8 mouse cellular contexts compared by ENCODE assay signal in genomic region chr5:120502147-120502621, GRCm38 (mm10). TPM values are rescaled to one million over a fixed set of nuclear protein-coding genes. Genes with fewer than 3 reads are reported as not detected.
DNase-seq lines count a peak whose midpoint lies in the region; ATAC-seq and TF ChIP-seq lines count a peak whose summit lies in the region.

No protein-coding gene starts in this region.

- H3K9ac ChIP-seq in kidney, embryonic 16.5 days (replicated peaks; ENCODE audit: low read length), result peak overlapping the region; percentile 87
- peak overlapping the region; percentile 88; the same call in 1 of the 2 replicates for H3K9ac ChIP-seq in hindbrain, postnatal 0 days (replicated peaks; ENCODE audit: low read length)
- H3K9ac ChIP-seq in liver, embryonic 16.5 days (ENCODE audit: low read depth, low read length), result peak overlapping the region; percentile 84; the same call in 1 of the 2 replicates

- H3K9me3 ChIP-seq in kidney, embryonic 16.5 days (ENCODE audit: low read length), result no peaks in the 10 kb centered on the region
- H3K9me3 ChIP-seq in hindbrain, postnatal 0 days (ENCODE audit: low read length), result no peaks in the 10 kb centered on the region
- H3K9me3 ChIP-seq in liver, embryonic 16.5 days (replicated peaks; ENCODE audit: control insufficient read depth, low read length), result no peaks in the 10 kb centered on the region

- H3K27me3 ChIP-seq in kidney, embryonic 16.5 days (ENCODE audit: insufficient read depth, low read length), result no peaks in the 10 kb centered on the region
- no peaks in the 10 kb centered on the region for H3K27me3 ChIP-seq in hindbrain, postnatal 0 days (ENCODE audit: insufficient read depth, low read length)
- H3K27me3 ChIP-seq in liver, embryonic 16.5 days (ENCODE audit: control insufficient read depth, insufficient read depth, low read depth, low read length), result no peaks in the 10 kb centered on the region

- peak overlapping the region; percentile 79 for H3K4me3 ChIP-seq in kidney, embryonic 16.5 days (ENCODE audit: low read length)
- H3K4me3 ChIP-seq in brown adipose tissue, adult 24 weeks (ENCODE audit: insufficient read depth, low read depth, low read length), result peak overlapping the region; percentile 90
- peak overlapping the region; percentile 91 for H3K4me3 ChIP-seq in hindbrain, postnatal 0 days (ENCODE audit: low read length)
- H3K4me3 ChIP-seq in liver, embryonic 16.5 days (ENCODE audit: low read depth, low read length), result peak overlapping the region; percentile 84

- no peak for TF ChIP-seq CTCF in hindbrain, postnatal 0 days (IDR thresholded peaks at IDR 0.05; ENCODE audit: low read depth)

- H3K27ac ChIP-seq in kidney, embryonic 16.5 days (ENCODE audit: low read length), result no peak overlapping the region
- H3K27ac ChIP-seq in brown adipose tissue, adult 24 weeks (replicated peaks; ENCODE audit: low read depth, low read length), result no peak overlapping the region
- no peak overlapping the region for H3K27ac ChIP-seq in hindbrain, postnatal 0 days
- no peak overlapping the region for H3K27ac ChIP-seq in liver, embryonic 16.5 days (ENCODE audit: low read length)

- H3K36me3 ChIP-seq in kidney, embryonic 16.5 days (ENCODE audit: insufficient read depth, low read length), result no peaks in the 10 kb centered on the region
- H3K36me3 ChIP-seq in hindbrain, postnatal 0 days (ENCODE audit: insufficient read depth, low read length), result no peaks in the 10 kb centered on the region
- H3K36me3 ChIP-seq in liver, embryonic 16.5 days (ENCODE audit: control insufficient read depth, insufficient read depth), result no peaks in the 10 kb centered on the region

- H3K4me2 ChIP-seq in kidney, embryonic 16.5 days (replicated peaks; ENCODE audit: low read depth, low read length), result peak overlapping the region; percentile 92
- H3K4me2 ChIP-seq in hindbrain, postnatal 0 days (ENCODE audit: low read depth, low read length), result peak overlapping the region; percentile 95
- H3K4me2 ChIP-seq in liver, embryonic 16.5 days (ENCODE audit: low read depth, low read length), result peak overlapping the region; percentile 95

- no peak for DNase-seq in kidney, adult 18-20 months
- DNase-seq in hindbrain, postnatal 0 days (ENCODE audit: low spot score), result no peak
- DNase-seq in c-Kit-positive CD71-positive TER-119-positive erythroid progenitor cells, embryonic 14.5 days (ENCODE audit: low spot score), result no peak
- no peak for DNase-seq in adrenal gland, postnatal 25 days
- no peak for DNase-seq in natural killer cell, adult 2 months (ENCODE audit: low spot score in 2 of 2)

- no peak for ATAC-seq in kidney, embryonic 16.5 days (ENCODE audit: low FRiP score, low TSS enrichment)
- no peak for ATAC-seq in hindbrain, postnatal 0 days
- ATAC-seq in liver, embryonic 16.5 days (ENCODE audit: low read depth), result no peak

- H3K4me1 ChIP-seq in kidney, embryonic 16.5 days (ENCODE audit: insufficient read depth, low read length), result peaks cover 15% of the 10 kb centered on the region
- H3K4me1 ChIP-seq in brown adipose tissue, adult 24 weeks (ENCODE audit: control insufficient read depth, insufficient read depth, insufficient read length, low read length), result peaks cover 7% of the 10 kb centered on the region; the same call in 1 of the 2 replicates
- peaks cover 6% of the 10 kb centered on the region; the same call in 1 of the 2 replicates for H3K4me1 ChIP-seq in hindbrain, postnatal 0 days (ENCODE audit: insufficient read depth, low read length)
- peaks cover 17% of the 10 kb centered on the region for H3K4me1 ChIP-seq in liver, embryonic 16.5 days (ENCODE audit: control insufficient read depth, low read depth, low read length)

- 64% methylated on average over 9 of the region's 9 CpGs for WGBS in kidney, embryonic 16.5 days
- 62% methylated on average over 9 of the region's 9 CpGs for WGBS in hindbrain, postnatal 0 days
- WGBS in liver, embryonic 16.5 days (ENCODE audit: insufficient replicate concordance), result 57% methylated on average over 9 of the region's 9 CpGs

RNA-seq across cellular contexts. Expression of gene Plbd2, which starts 1.2 kb away (rescaled TPM):
- polyA plus RNA-seq in kidney, embryonic 16.5 days (2015; fragmentation: Nextera tagmentation; extraction: Ambion mirVana), result 54.9 and 57.3 TPM in 2 replicates
- 20.4 and 22.8 TPM in 2 replicates for polyA plus RNA-seq in brown adipose tissue, adult 24 weeks (2012; ENCODE audit: insufficient read depth, insufficient read length, missing spikeins)
- 32.0 and 35.2 TPM in 2 replicates for total RNA-seq in hindbrain, postnatal 0 days (2014; rRNA removed)
- polyA plus RNA-seq in hindbrain, postnatal 0 days (2015; fragmentation: Nextera tagmentation; extraction: Ambion mirVana), result 49.9 and 53.9 TPM in 2 replicates
- polyA plus RNA-seq in liver, embryonic 16.5 days (2015; fragmentation: Nextera tagmentation; extraction: Ambion mirVana), result 16.7 and 19.0 TPM in 2 replicates
- 76.4 and 93.3 TPM in 2 replicates for total RNA-seq in adrenal gland, postnatal 25 days (2021)

RNA-seq across cellular contexts. Expression of gene Slc8b1, which starts 8.8 kb away (rescaled TPM):
- 10.1 and 14.2 TPM in 2 replicates for polyA plus RNA-seq in kidney, embryonic 16.5 days (2015; fragmentation: Nextera tagmentation; extraction: Ambion mirVana)
- 4.3 and 5.7 TPM in 2 replicates for polyA plus RNA-seq in brown adipose tissue, adult 24 weeks (2012; ENCODE audit: insufficient read depth, insufficient read length, missing spikeins)
- total RNA-seq in hindbrain, postnatal 0 days (2014; rRNA removed), result 3.7 and 4.0 TPM in 2 replicates
- polyA plus RNA-seq in hindbrain, postnatal 0 days (2015; fragmentation: Nextera tagmentation; extraction: Ambion mirVana), result 2.5 and 2.7 TPM in 2 replicates
- polyA plus RNA-seq in liver, embryonic 16.5 days (2015; fragmentation: Nextera tagmentation; extraction: Ambion mirVana), result 9.2 TPM in 2 replicates
- 34.5 and 55.3 TPM in 2 replicates for total RNA-seq in adrenal gland, postnatal 25 days (2021)

RNA-seq across cellular contexts. Expression of gene Sds, which starts 25.9 kb away (rescaled TPM):
- not detected in 2 replicates for polyA plus RNA-seq in kidney, embryonic 16.5 days (2015; fragmentation: Nextera tagmentation; extraction: Ambion mirVana)
- not detected in 2 replicates for polyA plus RNA-seq in brown adipose tissue, adult 24 weeks (2012; ENCODE audit: insufficient read depth, insufficient read length, missing spikeins)
- total RNA-seq in hindbrain, postnatal 0 days (2014; rRNA removed), result 0.50 TPM in 1 of 2 replicates, not detected in the other
- polyA plus RNA-seq in hindbrain, postnatal 0 days (2015; fragmentation: Nextera tagmentation; extraction: Ambion mirVana), result 0.20 and 0.59 TPM in 2 replicates
- polyA plus RNA-seq in liver, embryonic 16.5 days (2015; fragmentation: Nextera tagmentation; extraction: Ambion mirVana), result 3.2 and 4.3 TPM in 2 replicates
- 2.9 TPM in 1 of 2 replicates, not detected in the other for total RNA-seq in adrenal gland, postnatal 25 days (2021)

RNA-seq across cellular contexts. Expression of gene Sdsl, which starts 29.6 kb away (rescaled TPM):
- polyA plus RNA-seq in kidney, embryonic 16.5 days (2015; fragmentation: Nextera tagmentation; extraction: Ambion mirVana), result 13.3 and 15.3 TPM in 2 replicates
- 22.0 and 25.5 TPM in 2 replicates for polyA plus RNA-seq in brown adipose tissue, adult 24 weeks (2012; ENCODE audit: insufficient read depth, insufficient read length, missing spikeins)
- 4.6 and 6.0 TPM in 2 replicates for total RNA-seq in hindbrain, postnatal 0 days (2014; rRNA removed)
- 7.8 and 8.1 TPM in 2 replicates for polyA plus RNA-seq in hindbrain, postnatal 0 days (2015; fragmentation: Nextera tagmentation; extraction: Ambion mirVana)
- 6.5 and 8.2 TPM in 2 replicates for polyA plus RNA-seq in liver, embryonic 16.5 days (2015; fragmentation: Nextera tagmentation; extraction: Ambion mirVana)
- total RNA-seq in adrenal gland, postnatal 25 days (2021), result 65.0 and 99.0 TPM in 2 replicates
